Mouse (Mus musculus) ES-Bruce4 (cell line): ENCODE data around the gene Ndufs4. TPM values are rescaled to one million over a fixed set of nuclear protein-coding genes. Genes with fewer than 3 reads are reported as not detected.

Experiments
- H3K27ac ChIP-seq: 2 replicates; pipeline ENCODE4 v1.5.1; 2012; ENCODE audit warnings: low read length, inconsistent platforms; ENCODE audit not compliant: insufficient read depth
- H3K27me3 ChIP-seq: 2 replicates; pipeline ENCODE4 v1.6.1; 2012; ENCODE audit warnings: mild to moderate bottlenecking, low read length, inconsistent platforms; ENCODE audit not compliant: control insufficient read depth, poor library complexity, insufficient read depth, severe bottlenecking
- H3K36me3 ChIP-seq: 2 replicates; pipeline ENCODE4 v1.6.1; 2012; ENCODE audit warnings: inconsistent platforms, mild to moderate bottlenecking, low read length, moderate library complexity; ENCODE audit not compliant: control insufficient read depth, poor library complexity, insufficient read depth, severe bottlenecking
- H3K4me1 ChIP-seq: one replicate; pipeline ENCODE4 v1.8.1; 2011; ENCODE audit warnings: low read length; ENCODE audit not compliant: control insufficient read depth, insufficient read depth
- H3K4me3 ChIP-seq: 2 replicates; pipeline ENCODE4 v1.5.1; 2011; ENCODE audit warnings: low read depth, mild to moderate bottlenecking, low read length
- H3K9ac ChIP-seq: 2 replicates; pipeline ENCODE4 v1.6.1; 2012; ENCODE audit warnings: low read depth, mild to moderate bottlenecking, inconsistent platforms; ENCODE audit not compliant: poor library complexity, severe bottlenecking
- H3K9me3 ChIP-seq: replicated peaks from 2 replicates; pipeline ENCODE4 v1.6.1; 2012; ENCODE audit warnings: mild to moderate bottlenecking, low read length, inconsistent platforms; ENCODE audit not compliant: control insufficient read depth, poor library complexity, insufficient read depth, severe bottlenecking
- CTCF ChIP-seq: IDR thresholded peaks from one replicate; pipeline ENCODE4 v1.8.1; 2011; ENCODE audit warnings: low read depth, low read length
- EP300 ChIP-seq: IDR thresholded peaks from 2 replicates; pipeline ENCODE4 v1.6.1; 2011; ENCODE audit warnings: low read depth, low read length; ENCODE audit not compliant: insufficient read depth
- POLR2A ChIP-seq: IDR thresholded peaks from one replicate; pipeline ENCODE4 v1.8.1; 2011; ENCODE audit warnings: low read length; ENCODE audit not compliant: insufficient read depth
- polyA plus RNA-seq: library from polyadenylated mRNA; stranded (reverse); fragments of >200 nt; gene quantifications from 2 replicates; pipeline ENCODE4 v1.2.4, GENCODE M21; 2011; ENCODE audit warnings: low read depth; ENCODE audit not compliant: missing spikeins, insufficient read depth, insufficient read length

Ndufs4 gene
- polyA plus RNA-seq, 1 experiment = 137 TPM

GRCm38 (mm10) chr13:114267741-114268140 is 120.3 kb downstream of the Ndufs4 start:
- Histone ChIP-seq H3K4me1 (peaks cover 2% of the 10 kb centered on the region), H3K36me3 (no peaks in the 10 kb centered on the region), H3K4me3 (no peak overlapping the region), H3K9me3 (no peaks in the 10 kb centered on the region), H3K9ac (no peak overlapping the region), H3K27me3 (no peaks in the 10 kb centered on the region), H3K27ac (no peak overlapping the region)
- TF ChIP-seq CTCF (no peak), POLR2A (no peak), EP300 (no peak)

- no peak overlapping the region for H3K27ac ChIP-seq
- no peaks in the 10 kb centered on the region for H3K27me3 ChIP-seq
- H3K9ac ChIP-seq = no peak overlapping the region
- no peak for TF ChIP-seq CTCF
- TF ChIP-seq POLR2A = no peak
- TF ChIP-seq EP300 = no peak
- no peaks in the 10 kb centered on the region for H3K9me3 ChIP-seq
- peaks cover 2% of the 10 kb centered on the region for H3K4me1 ChIP-seq
- H3K4me3 ChIP-seq = no peak overlapping the region
- no peaks in the 10 kb centered on the region for H3K36me3 ChIP-seq
These were observed 127.4 kb downstream of the Ndufs4 start for GRCm38 (mm10) chr13:114260486-114261205.

GRCm38 (mm10) chr13:114254697-114255096 is 133.4 kb downstream of the Ndufs4 start:
- TF ChIP-seq POLR2A (no peak), CTCF (no peak), EP300 (no peak)
- H3K9ac ChIP-seq = no peak overlapping the region
- H3K27ac ChIP-seq = no peak overlapping the region
- peaks cover 2% of the 10 kb centered on the region for H3K4me1 ChIP-seq
- no peaks in the 10 kb centered on the region for H3K36me3 ChIP-seq
- H3K4me3 ChIP-seq = no peak overlapping the region
- no peaks in the 10 kb centered on the region for H3K9me3 ChIP-seq
- no peaks in the 10 kb centered on the region for H3K27me3 ChIP-seq

Other genes with a start within 250 kb of the Ndufs4 start
- 3.2 and 3.6 TPM in 2 replicates for gene Fst, start 70.7 kb upstream of the Ndufs4 start, polyA plus RNA-seq